Mouse (Mus musculus) lung, adult 10 weeks (tissue): Measurements from ENCODE around the gene Crygd. TPM values are rescaled to one million over a fixed set of nuclear protein-coding genes. Genes with fewer than 3 reads are reported as not detected.

ENCODE experiments used
- polyA plus RNA-seq: library from polyadenylated mRNA; stranded (reverse); fragments of 350-450 nt; fragmentation: Illumina TruSeq; extraction: RNeasy Lipid Tissue Mini Kit (QIAGEN cat#74804); gene quantifications from one replicate; pipeline ENCODE4 v1.2.3, GENCODE M21; 2014; ENCODE audit warnings: low read depth, low replicate concordance; ENCODE audit not compliant: insufficient read depth

Crygd gene
- not detected for polyA plus RNA-seq

GRCm38 (mm10) chr1:65063352-65063751, at the start of gene Crygd:
TSS of gene Crygd (minus strand) at chr1:65063452.

GRCm38 (mm10) chr1:65103273-65103672, 40.0 kb upstream of the Crygd start, which contains the start of gene Cryga:
TSS of gene Cryga (minus strand) at chr1:65103373.

GRCm38 (mm10) chr1:65082188-65082587, 18.9 kb upstream of the Crygd start, which contains the start of gene Crygb:
TSS of gene Crygb (minus strand) at chr1:65082288.

GRCm38 (mm10) chr1:65073589-65073988, 10.3 kb upstream of the Crygd start, which contains the start of gene Crygc:
TSS of gene Crygc (minus strand) at chr1:65073689.

GRCm38 (mm10) chr1:65050952-65051351, 12.3 kb downstream of the Crygd start, which contains the start of gene Cryge:
TSS of gene Cryge (minus strand) at chr1:65051149.

GRCm38 (mm10) chr1:65032641-65033040, 30.6 kb downstream of the Crygd start, which contains the start of gene Akr1cl:
TSS of gene Akr1cl (minus strand) at chr1:65032759.

Other genes starting within 250 kb of the Crygd start
- gene Plekhm3, start 106.6 kb downstream of the Crygd start, polyA plus RNA-seq = 4.0 TPM
- 0.28 TPM for gene Akr1cl, start 30.7 kb downstream of the Crygd start, polyA plus RNA-seq
- not detected for gene Cryge, start 12.3 kb downstream of the Crygd start, polyA plus RNA-seq
- not detected for gene Crygc, start 10.2 kb upstream of the Crygd start, polyA plus RNA-seq
- gene Crygb, start 18.8 kb upstream of the Crygd start, polyA plus RNA-seq = not detected
- not detected for gene Cryga, start 39.9 kb upstream of the Crygd start, polyA plus RNA-seq
- not detected for gene Gm28845, start 56.1 kb upstream of the Crygd start, polyA plus RNA-seq
- not detected for gene D630023F18Rik, start 59.8 kb upstream of the Crygd start, polyA plus RNA-seq
- 67.8 TPM for gene Idh1, start 123.0 kb upstream of the Crygd start, polyA plus RNA-seq
- gene Pikfyve, start 123.2 kb upstream of the Crygd start, polyA plus RNA-seq = 4.4 TPM
- not detected for gene Pth2r, start 218.6 kb upstream of the Crygd start, polyA plus RNA-seq